Comparison of ENCODE assay signal across 8 mouse cellular contexts in the genomic region with DNA sequence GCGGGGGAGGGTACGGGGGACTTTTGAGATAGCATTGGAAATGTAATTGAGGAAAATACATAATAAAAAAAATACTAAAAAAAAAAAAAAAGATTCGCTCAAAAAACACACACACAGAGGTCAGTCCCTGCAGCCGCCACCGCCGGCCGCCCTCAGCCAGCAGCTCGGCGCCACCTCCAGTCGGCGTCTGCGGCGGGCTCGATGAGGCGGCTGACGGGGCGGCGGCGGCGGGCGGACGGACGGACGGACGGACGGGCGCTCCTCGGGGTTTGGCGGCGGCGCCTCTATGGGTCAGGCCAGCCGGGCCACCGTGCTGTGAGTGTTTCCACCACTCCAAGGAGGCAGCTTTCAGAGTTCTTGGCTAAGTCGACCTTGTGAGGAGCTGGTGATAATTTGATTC. TPM values are rescaled to one million over a fixed set of nuclear protein-coding genes. Genes with fewer than 3 reads are reported as not detected.
DNase-seq lines count a peak whose midpoint lies in the region; ATAC-seq lines count a peak whose summit lies in the region.
"Not testable (repeated sequence)": the region's sequence is repeated elsewhere in the genome, so short reads cannot be mapped to it uniquely, and the experiment has no call there.

No protein-coding gene starts in this region.

- peak overlapping the region; percentile 39 for H3K4me2 ChIP-seq in forebrain, embryonic 12.5 days
- peak overlapping the region; percentile 69 for H3K4me2 ChIP-seq in heart, embryonic 12.5 days
- H3K4me2 ChIP-seq in hindbrain, embryonic 13.5 days: peak overlapping the region; percentile 40
- peak overlapping the region; percentile 26 for H3K4me2 ChIP-seq in kidney, embryonic 14.5 days (replicated peaks; ENCODE audit: low read depth, low read length)
- peak overlapping the region; percentile 33; the same call in 1 of the 2 replicates for H3K4me2 ChIP-seq in liver, embryonic 11.5 days
- H3K4me2 ChIP-seq in midbrain, embryonic 12.5 days (replicated peaks): peak overlapping the region; percentile 40
- H3K4me2 ChIP-seq in neural tube, embryonic 15.5 days: peak overlapping the region; percentile 46

- H3K27ac ChIP-seq in forebrain, embryonic 12.5 days; heart, embryonic 12.5 days (ENCODE audit: poor library complexity, severe bottlenecking); hindbrain, embryonic 13.5 days; kidney, embryonic 14.5 days (ENCODE audit: low read depth, low read length); liver, embryonic 11.5 days (ENCODE audit: low read depth, low read length); midbrain, embryonic 12.5 days (replicated peaks); neural tube, embryonic 15.5 days (replicated peaks): not testable (repeated sequence)

- H3K27me3 ChIP-seq in forebrain, embryonic 12.5 days; hindbrain, embryonic 13.5 days; kidney, embryonic 14.5 days (ENCODE audit: control insufficient read depth, insufficient read depth, low read length); liver, embryonic 11.5 days (replicated peaks; ENCODE audit: control insufficient read depth, insufficient read depth, low read length); midbrain, embryonic 12.5 days; neural tube, embryonic 15.5 days (replicated peaks): not testable (repeated sequence)
- H3K27me3 ChIP-seq in heart, embryonic 12.5 days (replicated peaks): peaks cover 16% of the 10 kb centered on the region; the same call in 1 of the 2 replicates

- 37% methylated on average over 33 of the region's 34 CpGs for WGBS in forebrain, embryonic 12.5 days
- 27% methylated on average over 34 of the region's 34 CpGs for WGBS in heart, embryonic 12.5 days
- WGBS in hindbrain, embryonic 13.5 days: 30% methylated on average over 28 of the region's 34 CpGs
- WGBS in kidney, embryonic 14.5 days: 39% methylated on average over 34 of the region's 34 CpGs
- 26% methylated on average over 32 of the region's 34 CpGs for WGBS in liver, embryonic 11.5 days
- WGBS in midbrain, embryonic 12.5 days: 34% methylated on average over 29 of the region's 34 CpGs
- 38% methylated on average over 31 of the region's 34 CpGs for WGBS in neural tube, embryonic 15.5 days

- H3K4me3 ChIP-seq in forebrain, embryonic 12.5 days (replicated peaks); kidney, embryonic 14.5 days (ENCODE audit: low read length); liver, embryonic 11.5 days (ENCODE audit: low read depth, low read length): not testable (repeated sequence)
- H3K4me3 ChIP-seq in heart, embryonic 12.5 days: peak overlapping the region; percentile 38
- H3K4me3 ChIP-seq in hindbrain, embryonic 13.5 days: 0 out of 2 replicates have a peak overlapping the region, but pooled peaks have one; percentile 10
- peak overlapping the region; percentile 10; the same call in 1 of the 2 replicates for H3K4me3 ChIP-seq in midbrain, embryonic 12.5 days
- peak overlapping the region; percentile 22; the same call in 1 of the 2 replicates for H3K4me3 ChIP-seq in neural tube, embryonic 15.5 days (replicated peaks)

- ATAC-seq in forebrain, embryonic 12.5 days (ENCODE audit: low FRiP score); heart, embryonic 12.5 days (ENCODE audit: insufficient number of reproducible peaks, low FRiP score); hindbrain, embryonic 13.5 days (ENCODE audit: low FRiP score); kidney, embryonic 14.5 days (ENCODE audit: low FRiP score, low TSS enrichment); liver, embryonic 11.5 days (replicated peaks; ENCODE audit: low FRiP score); midbrain, embryonic 12.5 days (ENCODE audit: low FRiP score, low read depth); neural tube, embryonic 15.5 days (ENCODE audit: low FRiP score): not testable (repeated sequence)

- H3K9ac ChIP-seq in forebrain, embryonic 12.5 days; hindbrain, embryonic 13.5 days; liver, embryonic 11.5 days (ENCODE audit: low read depth, low read length); midbrain, embryonic 12.5 days (replicated peaks); neural tube, embryonic 15.5 days (replicated peaks): not testable (repeated sequence)
- H3K9ac ChIP-seq in heart, embryonic 12.5 days: peak overlapping the region; percentile 60
- peak overlapping the region; percentile 28; the same call in 1 of the 2 replicates for H3K9ac ChIP-seq in kidney, embryonic 14.5 days (ENCODE audit: low read depth, low read length)

- H3K4me1 ChIP-seq in forebrain, embryonic 12.5 days; heart, embryonic 12.5 days (replicated peaks); hindbrain, embryonic 13.5 days (replicated peaks); kidney, embryonic 14.5 days (ENCODE audit: control insufficient read depth, insufficient read depth, low read length); liver, embryonic 11.5 days (replicated peaks; ENCODE audit: control insufficient read depth, insufficient read depth, low read length); midbrain, embryonic 12.5 days; neural tube, embryonic 15.5 days: not testable (repeated sequence)

- H3K36me3 ChIP-seq in forebrain, embryonic 12.5 days (replicated peaks); heart, embryonic 12.5 days; hindbrain, embryonic 13.5 days; kidney, embryonic 14.5 days (ENCODE audit: control insufficient read depth, insufficient read depth, low read length); liver, embryonic 11.5 days (ENCODE audit: control insufficient read depth, insufficient read depth, low read length); midbrain, embryonic 12.5 days; neural tube, embryonic 15.5 days: not testable (repeated sequence)

- DNase-seq in embryo, embryonic 10 days (ENCODE audit: low spot score): peak; percentile 6
- not testable (repeated sequence) for DNase-seq in liver, embryonic 11.5 days (ENCODE audit: low spot score)

- not testable (repeated sequence) for H3K9me3 ChIP-seq in forebrain, embryonic 12.5 days; heart, embryonic 12.5 days (replicated peaks); hindbrain, embryonic 13.5 days; kidney, embryonic 14.5 days (ENCODE audit: control insufficient read depth, low read length); liver, embryonic 11.5 days (ENCODE audit: control insufficient read depth, low read length); midbrain, embryonic 12.5 days; neural tube, embryonic 15.5 days (replicated peaks)

RNA-seq across cellular contexts. Expression of a gene that starts 17.1 kb away (rescaled TPM):
- polyA plus RNA-seq in forebrain, embryonic 12.5 days (2016; fragmentation: Nextera tagmentation; extraction: Ambion mirVana): 0.35 TPM in 1 of 2 replicates, not detected in the other
- 0.71 and 0.84 TPM in 2 replicates for polyA plus RNA-seq in heart, embryonic 12.5 days (2016; fragmentation: Nextera tagmentation; extraction: Ambion mirVana)
- polyA plus RNA-seq in hindbrain, embryonic 13.5 days (2015; fragmentation: Nextera tagmentation; extraction: Ambion mirVana): 0.14 TPM in 1 of 2 replicates, not detected in the other
- polyA plus RNA-seq in kidney, embryonic 14.5 days (2014; fragmentation: Nextera tagmentation; extraction: Ambion mirVana): 3.8 and 4.7 TPM in 2 replicates
- 1.7 and 1.8 TPM in 2 replicates for polyA plus RNA-seq in liver, embryonic 11.5 days (2014; fragmentation: Nextera tagmentation; extraction: Ambion mirVana)
- polyA plus RNA-seq in midbrain, embryonic 12.5 days (2016; fragmentation: Nextera tagmentation; extraction: Ambion mirVana): not detected in 2 replicates
- polyA plus RNA-seq in neural tube, embryonic 15.5 days (2015; fragmentation: Nextera tagmentation; extraction: Ambion mirVana): 0.44 and 2.6 TPM in 2 replicates
